Mouse (Mus musculus) neutrophil, adult 5-6 weeks (primary cell): ENCODE measurements at regions not wholly inside any gene's neighbourhood (a gene's known extent, or its start where the extent isn't known, plus 50 kb on each side); places are given as distances from the start of the nearest gene placed in this dataset.

Experiments used
- ATAC-seq: fragments of 151-379, 151-347 bp; 2 replicates; pipeline ENCODE4 v1.8.0; 2017; ENCODE audit warnings: mild to moderate bottlenecking, moderate TSS enrichment; ENCODE audit not compliant: insufficient number of reproducible peaks, poor library complexity, low FRiP score, severe bottlenecking; ENCODE audit errors: extremely low read depth

- no peak for ATAC-seq
Observed at GRCm38 (mm10) chr1:23228478-23228877, 126.4 kb upstream of the 4933415F23Rik start.

DNA sequence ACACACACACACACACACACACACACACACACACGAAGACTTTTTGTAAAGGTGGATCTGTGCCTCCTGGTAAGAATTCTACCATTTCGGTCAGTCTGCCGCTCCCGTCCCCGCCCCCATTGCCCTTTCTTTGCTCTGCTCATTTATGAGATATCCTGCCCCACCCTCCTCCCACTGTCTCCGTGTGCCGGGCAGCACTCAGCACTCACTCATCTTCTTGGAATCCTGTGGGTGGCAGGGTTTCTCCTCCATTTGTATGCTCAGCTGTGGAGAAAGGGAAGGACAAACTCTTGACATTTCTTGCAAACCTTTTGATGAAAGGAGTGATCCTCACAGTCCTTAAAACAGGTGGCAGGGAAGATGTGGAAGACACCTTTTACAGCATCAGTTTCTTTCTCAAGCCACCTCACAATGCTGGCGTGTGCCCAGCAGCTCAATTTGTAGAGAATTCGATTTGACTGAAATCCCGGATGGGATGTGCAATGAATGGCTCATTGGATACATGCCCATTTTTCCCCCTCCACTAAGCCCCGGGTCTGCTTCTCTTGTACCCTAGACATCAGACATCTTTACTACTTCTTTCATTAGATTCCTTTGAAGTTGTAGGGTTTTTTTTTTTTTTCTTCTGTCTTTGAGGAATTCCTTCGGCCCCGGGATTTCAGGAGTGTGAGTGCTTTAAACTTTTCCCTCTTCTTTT is 112.6 kb upstream of the 4933415F23Rik start:
- ATAC-seq, result no peak

DNA sequence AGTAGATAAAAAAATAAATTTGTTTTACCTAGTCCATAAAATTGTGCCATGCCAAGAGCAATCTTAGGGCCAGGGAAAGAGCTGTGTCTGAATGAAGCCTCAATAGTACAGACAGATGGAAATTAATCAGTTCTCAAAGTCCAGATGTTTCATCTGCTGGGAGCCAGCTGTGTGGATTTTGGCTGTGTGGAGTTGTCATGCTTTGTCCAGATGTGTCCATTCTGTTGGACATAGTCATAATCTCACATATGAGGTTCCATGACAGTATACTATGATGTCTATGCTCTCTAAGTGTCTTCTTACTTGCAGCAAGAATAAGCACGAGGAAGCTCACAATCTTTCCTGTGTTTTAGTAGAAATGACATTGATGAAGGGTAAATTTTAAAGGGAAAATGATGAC is 105.8 kb upstream of the 4933415F23Rik start:
- ATAC-seq, result no peak

- ATAC-seq, result no peak
Observed at GRCm38 (mm10) chr1:23207024-23207423, 105.0 kb upstream of the 4933415F23Rik start.

DNA sequence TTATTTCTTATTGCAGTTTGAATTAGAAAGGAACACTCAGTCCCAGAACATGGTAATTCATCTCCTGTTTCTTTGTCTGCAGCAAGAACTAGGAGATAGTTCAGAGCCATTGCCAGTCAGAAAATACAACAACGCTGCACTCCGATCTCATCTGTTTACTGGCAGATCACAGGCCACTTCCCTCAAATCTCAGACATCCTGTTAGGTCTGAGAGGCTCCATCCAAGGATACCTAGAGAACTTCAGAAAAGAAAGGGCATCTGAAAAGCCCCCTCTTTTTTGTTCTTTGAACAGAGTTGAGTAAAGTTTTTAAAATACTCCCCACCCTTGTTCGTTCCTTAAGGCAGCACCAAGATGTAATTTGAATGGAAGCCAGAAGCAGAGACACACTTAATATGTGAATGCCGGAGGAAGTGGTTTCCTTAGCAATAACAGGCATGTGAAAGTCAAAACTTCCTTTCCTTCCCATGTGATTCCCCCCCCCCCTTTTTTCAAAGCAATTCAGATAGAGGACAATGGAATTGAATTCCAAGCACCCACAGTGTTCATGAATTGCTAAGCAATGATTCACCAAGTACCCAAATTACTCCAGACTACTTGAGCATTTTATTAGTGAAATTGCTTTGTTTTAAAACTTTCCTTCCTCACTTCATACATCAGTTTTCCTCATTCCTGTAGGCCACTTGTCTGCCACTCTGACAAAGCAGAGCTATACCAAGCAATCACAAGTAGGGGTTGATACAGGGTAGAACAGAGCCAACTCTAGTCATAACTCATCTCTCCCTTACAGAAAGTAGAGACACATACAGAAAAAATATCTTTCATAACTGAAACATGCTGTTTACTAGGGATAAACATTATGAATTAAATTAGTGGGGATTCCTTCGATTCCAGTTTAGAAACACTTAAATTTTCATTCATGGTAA is 100.7 kb upstream of the 4933415F23Rik start:
- no peak for ATAC-seq

GRCm38 (mm10) chr1:23200460-23200859 is 98.4 kb upstream of the 4933415F23Rik start:
- no peak for ATAC-seq

GRCm38 (mm10) chr1:23190316-23191005 is 88.4 kb upstream of the 4933415F23Rik start:
- ATAC-seq, result no peak

DNA sequence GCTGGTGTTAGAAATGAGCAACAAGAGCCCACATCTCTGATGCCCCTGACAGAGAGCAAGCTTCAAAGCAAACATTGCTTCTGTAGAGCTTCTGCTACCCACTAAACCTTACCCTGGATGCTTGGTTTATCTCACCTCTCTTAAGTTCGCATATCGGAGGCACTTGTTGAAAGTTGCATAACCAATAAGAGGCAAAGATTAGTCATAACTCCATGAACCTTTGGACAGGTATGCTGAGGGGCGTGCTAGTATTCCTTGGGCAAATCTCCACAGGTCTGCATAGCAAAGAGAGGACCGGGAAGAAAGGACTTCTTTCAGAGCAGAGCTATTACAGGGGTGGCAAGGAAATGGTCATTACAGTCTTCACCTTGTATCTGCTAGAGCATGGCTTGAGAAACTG is 87.7 kb upstream of the 4933415F23Rik start:
- no peak for ATAC-seq

DNA sequence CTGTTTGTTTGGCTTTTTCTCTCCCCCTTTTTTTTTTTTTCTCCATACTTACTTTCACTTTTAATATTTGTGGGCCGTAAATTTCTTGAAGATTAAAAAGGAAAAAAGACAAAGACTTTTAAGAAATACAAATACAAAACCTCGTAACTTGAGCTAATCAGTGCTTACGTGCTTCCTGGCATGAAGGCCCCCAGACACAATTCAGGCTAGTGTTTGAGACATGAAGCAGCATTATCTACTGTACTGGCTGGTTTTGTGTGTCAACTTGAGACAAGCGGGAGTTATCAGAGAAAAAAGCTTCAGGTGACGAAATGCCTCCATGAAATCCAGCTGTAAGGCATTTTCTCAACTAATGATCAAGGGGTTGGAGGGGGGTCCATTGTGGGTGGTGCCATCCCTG is 86.2 kb upstream of the 4933415F23Rik start:
- ATAC-seq, result no peak

GRCm38 (mm10) chr1:23187446-23188206 is 85.6 kb upstream of the 4933415F23Rik start:
- no peak for ATAC-seq

DNA sequence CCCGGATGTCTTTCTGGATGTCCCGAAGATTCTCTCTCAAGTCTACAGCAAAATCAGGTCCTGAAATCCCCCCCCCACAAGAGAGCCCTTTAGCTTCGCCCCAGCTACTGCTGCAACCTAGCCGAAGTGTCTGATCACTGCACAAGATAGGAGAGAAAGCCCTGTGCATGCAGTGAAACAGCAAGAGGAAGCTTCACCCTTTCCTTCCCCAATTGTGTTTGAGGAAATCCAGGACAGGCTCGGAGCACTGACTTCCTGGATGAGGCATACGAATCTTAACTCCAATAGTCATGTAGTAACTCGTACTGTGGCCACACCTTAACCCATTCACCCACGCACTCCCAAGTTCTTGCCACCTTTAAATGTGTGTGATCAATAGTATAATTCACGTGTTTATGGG is 82.7 kb upstream of the 4933415F23Rik start:
- no peak for ATAC-seq

GRCm38 (mm10) chr1:23182541-23182940 is 80.5 kb upstream of the 4933415F23Rik start:
- ATAC-seq, result no peak

DNA sequence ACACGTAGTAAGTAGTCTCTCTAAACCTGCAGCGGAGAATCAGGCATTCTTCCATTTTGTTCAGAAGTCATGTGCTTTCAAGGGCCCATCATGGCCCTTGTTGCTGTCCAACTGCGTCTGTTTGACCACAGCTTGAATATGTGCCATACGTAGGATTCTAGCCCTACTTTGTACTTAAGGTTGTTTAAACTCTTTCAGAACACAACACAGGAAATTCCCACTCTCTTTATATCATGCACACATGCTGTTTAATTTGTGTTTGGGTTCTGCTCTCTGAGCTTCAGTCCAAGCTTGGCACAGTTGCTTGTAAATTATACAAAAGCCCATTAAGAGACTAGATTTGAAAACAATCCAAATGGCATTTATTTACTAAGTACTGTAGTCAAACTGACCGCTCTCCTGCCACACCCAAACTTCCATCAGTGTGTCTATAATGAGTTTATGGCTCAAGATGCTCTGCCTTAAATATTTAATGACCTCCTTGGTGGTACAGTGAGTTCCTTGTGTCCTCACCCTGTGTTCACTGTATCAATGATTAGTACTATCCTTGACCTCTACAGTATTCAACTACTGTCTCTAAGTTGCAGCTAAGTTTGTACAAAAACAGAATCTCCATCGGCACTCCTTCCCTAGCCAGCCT is 76.4 kb upstream of the 4933415F23Rik start:
- ATAC-seq, result no peak

DNA sequence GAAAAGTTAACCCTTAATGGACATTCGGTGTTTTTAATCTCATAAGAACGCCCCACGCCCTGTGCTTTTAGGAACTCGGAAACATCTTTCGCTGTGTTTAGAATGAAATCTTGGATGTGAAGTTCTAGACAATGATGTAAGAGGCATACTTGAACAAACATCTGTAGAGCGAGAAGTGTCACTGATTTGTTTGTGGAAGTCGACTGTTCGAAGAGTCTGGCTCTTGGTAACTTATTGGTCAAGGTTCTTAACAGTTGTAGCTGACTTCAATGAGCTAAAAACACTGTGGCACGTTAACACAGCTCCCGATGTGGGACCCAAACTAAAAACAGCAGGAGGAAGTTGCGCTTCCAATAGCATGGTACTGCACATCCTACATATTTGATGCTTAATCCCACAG is 72.0 kb upstream of the 4933415F23Rik start:
- no peak for ATAC-seq

GRCm38 (mm10) chr1:23173054-23173802 is 71.2 kb upstream of the 4933415F23Rik start:
- no peak for ATAC-seq

DNA sequence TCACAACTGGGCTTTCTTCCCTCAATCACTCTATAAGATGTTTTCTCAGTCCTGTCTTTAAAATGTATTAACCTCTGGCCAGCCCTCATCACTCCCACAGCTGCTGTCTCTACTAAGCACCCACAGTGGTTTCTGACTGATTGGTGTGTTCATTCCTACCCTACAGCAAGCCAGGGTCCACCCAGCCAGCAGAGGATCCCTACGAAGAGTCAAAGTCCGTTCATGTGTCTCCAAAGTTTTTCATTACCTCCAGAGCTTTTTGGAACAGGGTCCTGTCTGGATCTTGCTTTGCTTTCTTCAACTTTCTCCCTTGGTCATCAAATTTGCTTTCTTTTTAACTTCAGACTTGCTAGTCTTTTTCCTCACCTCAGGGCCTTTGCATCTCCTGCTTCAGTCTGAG is 69.3 kb upstream of the 4933415F23Rik start:
- ATAC-seq, result no peak

DNA sequence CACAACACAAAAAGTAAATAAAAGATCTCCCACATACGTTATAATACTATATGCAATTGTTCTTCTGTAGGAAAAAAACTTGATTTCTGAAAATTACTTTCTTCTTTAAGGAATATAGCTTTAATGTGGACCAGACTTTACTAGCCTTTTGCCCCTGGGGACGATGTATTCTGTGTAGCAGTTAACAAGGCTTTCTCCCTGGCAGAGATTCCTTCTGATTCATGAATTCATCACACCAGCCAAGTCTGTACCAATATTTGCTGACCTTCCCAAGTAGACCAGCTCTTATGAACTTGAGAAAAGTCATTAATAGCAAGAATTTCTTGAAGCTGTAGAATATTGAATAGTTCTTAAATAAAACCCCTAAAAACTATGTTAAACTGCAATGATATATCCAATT is 68.7 kb upstream of the 4933415F23Rik start:
- ATAC-seq, result no peak

DNA sequence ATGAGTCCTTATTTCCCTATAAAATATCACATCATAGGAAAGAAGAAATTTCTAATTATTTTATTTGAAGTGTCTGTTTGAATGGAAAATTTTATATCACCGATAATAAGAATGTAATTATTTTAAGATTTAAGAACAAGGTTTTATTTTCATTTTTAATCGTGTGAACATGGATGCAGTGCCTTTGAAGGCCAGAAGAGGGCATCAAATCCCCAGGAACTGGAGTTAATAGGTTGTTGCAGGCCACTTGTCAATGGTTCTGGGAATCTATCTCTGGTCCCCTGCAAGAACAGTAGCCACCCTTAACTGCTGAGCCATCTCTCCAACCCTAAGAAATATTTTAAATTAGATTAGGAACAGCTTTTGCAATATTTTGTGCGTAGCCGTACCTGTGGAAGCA is 66.5 kb upstream of the 4933415F23Rik start:
- no peak for ATAC-seq
